Mouse (Mus musculus) c-Kit-positive CD71-negative TER-119-negative erythroid progenitor cells, embryonic 14.5 days (primary cell): ENCODE results near the gene Yif1a.

Experiments
- DNase-seq: peaks from one replicate; pipeline ENCODE4 v3.0.0-alpha.2; 2013; ENCODE audit warnings: low read depth

Yif1a gene

GRCm38 (mm10) chr19:5087884-5088728 is at the start of gene Yif1a:
Yif1a (plus strand) TSS chr19:5088538.
- peak; percentile 98 for DNase-seq

- peak; percentile 77 for DNase-seq
Measured at GRCm38 (mm10) chr19:5038709-5039156, 49.6 kb upstream of the Yif1a start, which contains the start of the genes B4gat1 and AC124502.3. B4gat1 (plus strand) TSS chr19:5038826. AC124502.3 (plus strand) TSS chr19:5038891.

GRCm38 (mm10) chr19:5039301-5040114 is 48.8 kb upstream of the Yif1a start:
- no peak for DNase-seq

GRCm38 (mm10) chr19:5040862-5041523 is 47.3 kb upstream of the Yif1a start, which contains the start of gene Brms1:
Brms1 (plus strand) TSS chr19:5041354.
- DNase-seq = peak; percentile 93

DNA sequence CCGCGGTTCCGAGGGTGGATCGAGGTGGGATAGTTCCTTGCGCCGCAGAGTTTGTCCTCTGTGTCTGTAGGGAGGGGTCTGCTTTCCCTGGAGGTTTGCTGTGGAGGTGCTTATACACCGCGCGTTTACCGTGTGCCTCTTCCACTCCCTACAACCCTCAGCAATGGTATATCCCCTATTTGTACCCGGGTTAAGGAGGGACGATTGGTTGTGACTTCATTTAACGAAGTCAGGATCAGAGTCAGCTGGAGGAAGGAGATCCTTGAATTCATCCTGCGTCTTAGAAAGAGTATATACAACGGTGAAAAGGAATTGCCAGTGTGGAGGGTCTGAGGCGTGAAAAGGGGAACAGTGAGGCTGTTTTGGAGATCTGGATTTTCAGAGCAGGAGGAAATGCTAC is 46.8 kb upstream of the Yif1a start:
- DNase-seq = no peak

DNA sequence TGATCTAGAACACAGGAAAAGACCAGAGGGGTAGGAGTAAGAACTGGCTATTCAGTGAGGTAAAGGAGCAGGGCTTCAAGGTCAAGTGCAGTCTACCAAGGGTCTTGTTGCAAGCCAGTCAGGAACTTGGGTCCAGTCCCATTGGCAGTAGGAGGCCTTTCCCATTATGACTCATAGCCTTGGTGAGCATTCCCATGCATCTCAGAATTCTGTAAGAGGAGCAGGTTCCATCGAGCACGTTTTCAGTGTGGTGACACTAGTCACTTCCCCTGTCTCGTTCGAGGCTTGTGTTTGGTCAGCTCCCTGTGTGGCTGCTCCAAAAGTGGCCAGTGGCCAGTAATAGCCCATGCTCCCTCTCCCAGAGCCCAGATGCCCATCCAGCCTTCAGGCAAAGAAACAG is 42.8 kb upstream of the Yif1a start:
- no peak for DNase-seq

DNA sequence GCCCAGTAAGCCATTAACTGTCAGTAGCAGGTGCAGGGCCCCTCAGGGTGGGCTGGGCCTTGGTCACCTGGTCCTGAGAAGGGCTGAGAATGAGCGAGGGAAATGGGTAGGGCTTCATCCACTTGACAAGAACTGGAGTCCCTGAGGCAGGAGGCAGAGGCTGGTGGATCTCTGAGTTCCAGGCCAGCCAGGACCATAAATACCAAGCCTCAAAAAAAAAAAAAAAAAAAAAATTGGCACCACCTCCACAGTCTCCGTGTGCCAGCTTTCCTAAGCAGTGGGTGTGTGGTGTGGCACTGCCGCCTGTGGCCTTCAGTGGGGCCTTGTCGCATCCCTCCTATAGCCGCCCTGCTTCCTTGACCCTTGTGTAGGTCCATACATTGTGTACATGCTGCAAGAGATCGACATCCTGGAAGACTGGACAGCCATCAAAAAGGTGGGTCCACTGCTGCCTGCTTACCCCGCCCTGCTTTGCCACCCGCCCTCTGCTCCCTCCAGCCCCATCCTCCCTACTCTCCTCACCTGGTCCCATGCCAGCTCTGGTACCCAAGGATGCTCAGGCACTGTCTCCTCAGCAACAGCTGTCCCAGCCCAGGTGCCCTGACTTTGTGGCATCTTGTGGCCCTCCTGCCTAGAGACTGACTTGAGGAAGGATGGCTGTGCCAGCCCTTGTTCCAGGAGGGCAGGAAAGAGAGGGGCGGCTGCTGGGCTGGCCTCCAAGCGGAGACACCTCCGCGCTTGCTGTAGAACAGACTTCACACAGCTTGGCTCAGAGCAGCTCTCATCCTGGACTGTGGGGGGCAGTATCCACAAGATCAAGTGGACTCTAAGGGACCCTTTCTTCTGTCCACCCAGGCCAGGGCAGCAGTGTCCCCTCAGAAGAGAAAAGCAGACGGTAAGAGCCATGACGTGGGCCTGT is 39.9 kb upstream of the Yif1a start:
- DNase-seq = no peak

DNA sequence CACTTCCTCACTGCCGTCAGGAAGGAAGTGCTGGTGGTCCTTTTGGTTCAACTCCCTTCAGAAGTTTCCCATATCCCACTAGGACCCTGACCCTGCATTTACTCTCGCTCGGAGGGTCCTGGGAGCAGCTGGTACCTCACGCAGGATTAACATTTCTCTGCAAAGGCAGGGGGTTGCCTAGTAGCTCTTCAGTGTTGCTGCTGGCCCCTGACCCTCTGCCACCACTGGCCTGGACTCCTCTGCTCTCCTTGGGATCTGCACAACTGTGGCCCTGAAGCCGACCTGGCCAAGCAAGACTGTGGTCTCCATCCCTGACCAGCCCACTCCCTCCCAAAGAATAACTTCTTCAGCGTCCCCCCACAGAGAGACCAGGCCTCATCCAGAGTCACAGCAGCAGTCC is 39.0 kb upstream of the Yif1a start:
- DNase-seq = no peak

DNA sequence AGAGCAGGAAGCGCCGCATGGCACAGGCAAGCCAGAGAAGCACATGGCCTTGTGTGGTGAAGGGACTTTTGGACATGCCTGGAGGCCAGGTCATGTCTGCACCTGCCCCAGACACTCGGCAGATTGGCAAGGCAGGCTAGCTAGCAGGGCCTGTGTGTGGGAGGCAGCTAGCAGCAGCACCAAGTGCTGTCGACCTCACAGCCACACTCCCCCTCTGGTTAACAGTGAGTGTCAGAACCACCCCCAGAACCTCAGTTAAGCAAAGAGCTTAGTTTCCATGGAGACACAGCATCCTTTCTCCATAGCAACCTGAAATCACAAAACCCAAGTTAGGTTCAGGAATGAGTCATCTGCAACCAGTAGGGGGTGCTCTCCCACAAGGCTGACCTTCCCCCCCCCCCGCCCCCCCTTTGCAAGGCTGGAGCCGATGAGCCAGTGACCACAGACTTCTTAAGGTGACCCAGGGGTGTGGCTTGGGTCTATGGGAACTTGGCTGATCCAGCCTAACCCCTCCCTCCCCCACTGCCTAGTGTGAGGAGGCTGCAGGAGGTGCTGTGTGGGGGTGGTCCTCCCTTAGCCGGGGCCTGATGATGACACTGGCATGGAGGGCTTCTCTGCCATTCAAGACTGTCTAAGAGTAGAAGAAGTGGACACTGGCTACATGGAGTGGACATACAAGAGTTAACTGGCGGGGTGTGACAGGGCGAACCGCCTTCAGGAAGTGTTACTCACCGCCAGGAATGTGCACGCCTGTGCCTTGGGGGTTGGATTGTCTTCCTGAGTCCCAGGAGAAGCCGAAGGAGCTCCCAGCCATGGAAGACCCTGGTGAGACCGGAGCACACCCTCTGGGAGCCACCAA is 38.1 kb upstream of the Yif1a start, which contains the start of gene Rin1:
Gene Rin1, plus strand, starts transcription at position 435 of the 859 bp plus-strand sequence.
- DNase-seq = no peak

GRCm38 (mm10) chr19:5051031-5051430 is 37.3 kb upstream of the Yif1a start:
- no peak for DNase-seq

DNA sequence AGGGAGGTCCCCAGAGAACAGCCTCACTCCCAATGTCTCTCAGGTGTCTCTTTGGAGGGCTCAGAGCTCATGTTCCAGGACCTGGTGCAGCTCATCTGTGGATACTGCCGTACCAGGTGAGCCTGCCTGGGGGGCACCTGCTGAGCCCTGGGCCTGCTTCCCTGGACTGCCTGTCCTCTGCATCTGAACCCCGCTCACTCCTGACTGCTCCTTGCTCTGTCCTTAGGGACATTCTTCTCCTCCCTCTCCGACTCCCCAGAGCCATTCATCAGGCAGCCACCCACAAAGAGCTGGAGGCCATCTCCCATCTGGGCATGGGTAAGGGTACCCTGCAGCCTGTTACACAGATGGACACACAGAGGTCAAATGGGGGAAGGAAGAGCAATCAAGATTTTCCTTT is 36.8 kb upstream of the Yif1a start:
- DNase-seq = no peak

DNA sequence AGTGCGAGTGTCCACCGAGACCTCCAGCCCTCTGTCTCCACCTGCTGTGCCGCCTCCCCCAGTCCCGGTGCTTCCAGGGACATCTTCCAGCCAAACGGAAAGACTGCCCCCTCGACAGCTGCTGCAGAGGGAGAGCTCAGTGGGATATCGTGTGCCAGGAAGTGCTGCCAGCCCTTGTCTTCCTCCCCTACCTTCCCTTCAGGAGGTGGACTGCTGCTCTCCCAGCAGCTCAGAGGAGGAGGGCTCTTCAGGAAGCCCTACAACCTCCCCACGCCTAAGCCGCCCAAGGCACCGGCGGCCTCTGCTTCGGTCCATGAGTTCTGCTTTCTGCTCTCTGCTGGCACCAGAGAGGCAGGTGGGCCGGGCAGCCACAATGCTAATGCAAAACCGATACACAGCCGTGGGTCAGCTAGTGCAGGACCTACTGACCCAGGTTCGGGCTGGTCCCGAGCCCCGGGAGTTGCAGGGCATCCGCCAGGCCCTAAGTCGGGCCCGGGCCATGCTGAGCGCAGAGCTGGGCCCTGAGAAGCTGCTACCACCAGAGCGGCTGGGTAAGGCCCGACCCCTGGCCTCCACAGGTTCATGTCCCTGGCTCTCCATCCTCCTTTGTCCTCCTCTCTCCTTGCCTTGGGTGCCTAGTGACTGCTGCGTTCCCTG is 36.0 kb upstream of the Yif1a start:
- no peak for DNase-seq

DNA sequence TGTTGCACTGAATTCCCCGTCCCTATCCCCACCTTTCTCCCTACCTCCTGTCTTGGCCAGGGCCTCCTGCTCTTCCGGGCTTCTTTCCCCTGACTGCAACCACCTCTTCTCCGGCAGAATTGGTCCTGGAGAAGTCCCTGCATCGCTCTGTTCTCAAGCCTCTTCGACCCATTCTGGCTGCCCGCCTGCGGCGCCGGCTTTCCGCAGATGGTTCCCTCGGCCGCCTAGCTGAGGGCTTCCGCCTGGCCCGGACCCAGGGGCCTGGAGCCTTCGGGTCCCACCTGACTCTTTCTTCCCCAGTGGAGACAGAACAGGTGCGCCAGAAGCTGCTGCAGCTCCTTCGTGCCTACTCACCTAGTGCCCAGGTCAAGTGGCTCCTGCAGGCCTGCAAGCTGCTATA is 35.5 kb upstream of the Yif1a start:
- no peak for DNase-seq

GRCm38 (mm10) chr19:5053909-5054308 is 34.4 kb upstream of the Yif1a start:
- DNase-seq = no peak

DNA sequence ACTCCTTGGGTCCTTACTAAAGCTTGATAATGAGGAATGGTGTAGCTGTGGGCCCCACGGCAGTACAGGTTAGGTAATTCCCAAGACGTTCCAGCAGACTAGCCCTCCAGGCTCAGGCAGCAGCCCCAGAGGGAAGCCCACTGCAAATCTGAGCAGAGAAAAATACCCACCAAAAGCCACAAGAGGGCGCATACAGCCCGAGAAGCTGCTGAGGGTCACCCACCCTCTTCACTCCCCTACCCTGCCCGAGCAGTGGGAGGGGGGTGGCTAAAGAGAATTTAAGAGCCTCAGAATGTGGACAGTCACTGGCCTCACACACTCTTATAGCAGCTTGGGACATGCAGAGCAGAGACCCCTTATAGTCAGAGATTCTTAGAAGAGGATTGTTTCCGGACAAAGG is 32.1 kb upstream of the Yif1a start:
- no peak for DNase-seq

GRCm38 (mm10) chr19:5057876-5058775 is 30.2 kb upstream of the Yif1a start:
- no peak for DNase-seq

DNA sequence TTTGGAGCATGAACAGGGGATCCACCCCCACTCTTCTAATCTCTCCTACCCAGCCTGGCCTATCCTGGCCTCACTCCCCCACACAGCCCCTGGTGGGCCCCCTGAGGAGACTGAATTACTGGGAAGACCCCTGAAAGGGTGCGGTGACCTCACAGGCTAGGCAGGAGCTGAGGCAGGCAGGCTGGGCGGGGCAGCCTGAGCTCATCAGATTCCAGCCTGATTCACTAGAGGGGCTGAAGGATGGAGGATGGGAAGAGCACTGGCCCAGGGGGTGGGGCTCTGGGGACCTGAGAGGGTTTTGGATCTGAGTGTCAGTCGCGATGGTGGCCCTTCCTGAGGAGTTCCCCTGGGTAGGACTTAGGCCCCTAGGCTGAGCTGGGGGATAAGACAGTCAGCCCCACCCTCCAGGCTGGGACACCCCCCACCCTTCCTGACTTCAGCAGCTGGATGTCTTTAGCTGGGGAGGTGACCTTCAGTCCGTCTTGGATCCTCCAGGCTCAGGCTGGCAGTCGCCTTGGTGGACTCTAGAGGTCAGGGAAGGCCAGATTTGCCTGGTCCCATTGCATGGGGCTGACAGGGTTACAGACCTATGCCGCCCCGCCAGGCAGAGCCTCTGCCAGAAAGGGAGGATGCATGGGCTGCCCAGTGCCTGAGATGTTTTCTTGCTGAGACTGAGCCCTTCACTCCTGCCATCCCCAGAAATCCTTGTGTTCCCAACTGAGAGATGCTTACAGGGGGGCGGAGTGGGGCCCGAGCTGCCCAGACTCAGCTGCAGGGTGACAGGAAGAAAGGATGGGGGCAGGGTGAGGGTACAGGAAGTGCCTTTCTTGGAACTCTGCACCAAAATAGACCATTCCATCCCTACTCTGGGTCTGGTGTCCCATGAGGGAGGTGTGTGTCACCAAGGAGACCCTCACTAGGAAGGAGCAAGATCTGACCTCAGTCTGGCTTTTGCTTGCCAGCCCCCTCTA is 29.3 kb upstream of the Yif1a start:
- no peak for DNase-seq
